Mouse (Mus musculus) stomach, embryonic 15.5 days (tissue): ENCODE data around the gene Klhl26. TPM values are rescaled to one million over a fixed set of nuclear protein-coding genes. Genes with fewer than 3 reads are reported as not detected.
A peak's percentile ranks its signal among the peaks of the same experiment; 100 is the strongest.

Source experiments
- ATAC-seq: fragments of 200-750 bp; cut with Nextera tagmentation; 2 replicates; pipeline ENCODE4 v1.8.0; 2017; ENCODE audit warnings: low read depth, moderate number of reproducible peaks, moderate TSS enrichment; ENCODE audit not compliant: insufficient read depth, low FRiP score
- H3K27ac ChIP-seq: fragments of 300-500 bp; sonication (generic); 2 replicates; pipeline ENCODE4 v1.5.1; 2015; ENCODE audit warnings: mild to moderate bottlenecking, inconsistent platforms
- H3K27me3 ChIP-seq: fragments of 300-500 bp; sonication (generic); replicated peaks from 2 replicates; pipeline ENCODE4 v1.6.1; 2015; ENCODE audit warnings: inconsistent platforms
- H3K36me3 ChIP-seq: fragments of 300-500 bp; sonication (generic); 2 replicates; pipeline ENCODE4 v1.6.1; 2015; ENCODE audit warnings: inconsistent platforms
- H3K4me1 ChIP-seq: fragments of 300-500 bp; sonication (generic); 2 replicates; pipeline ENCODE4 v1.6.1; 2015; ENCODE audit warnings: inconsistent platforms
- H3K4me2 ChIP-seq: fragments of 300-500 bp; sonication (generic); 2 replicates; pipeline ENCODE4 v1.6.1; 2015; ENCODE audit warnings: mild to moderate bottlenecking, inconsistent platforms
- H3K4me3 ChIP-seq: fragments of 300-500 bp; sonication (generic); replicated peaks from 2 replicates; pipeline ENCODE4 v1.5.1; 2015; ENCODE audit warnings: inconsistent platforms
- H3K9ac ChIP-seq: fragments of 300-500 bp; sonication (generic); 2 replicates; pipeline ENCODE4 v1.6.1; 2015; ENCODE audit warnings: inconsistent platforms
- H3K9me3 ChIP-seq: fragments of 300-500 bp; sonication (generic); 2 replicates; pipeline ENCODE4 v1.6.1; 2016; ENCODE audit warnings: inconsistent platforms
- WGBS: fragments of 180-500 bp; shearing (Covaris S2); methylation state at CpG from one replicate; pipeline ENCODE4 v1.1.7; 2015; 5-methylcytosine and 5-hydroxymethylcytosine counted together
- polyA plus RNA-seq: library from polyadenylated mRNA; unstranded; fragments of >200 nt; fragmentation: Nextera tagmentation; extraction: Ambion mirVana; gene quantifications from 2 replicates; pipeline ENCODE4 v1.2.1, GENCODE M21; 2015

The Klhl26 gene
- polyA plus RNA-seq, 1 experiment from 2014 or later = 20.5 TPM

DNA sequence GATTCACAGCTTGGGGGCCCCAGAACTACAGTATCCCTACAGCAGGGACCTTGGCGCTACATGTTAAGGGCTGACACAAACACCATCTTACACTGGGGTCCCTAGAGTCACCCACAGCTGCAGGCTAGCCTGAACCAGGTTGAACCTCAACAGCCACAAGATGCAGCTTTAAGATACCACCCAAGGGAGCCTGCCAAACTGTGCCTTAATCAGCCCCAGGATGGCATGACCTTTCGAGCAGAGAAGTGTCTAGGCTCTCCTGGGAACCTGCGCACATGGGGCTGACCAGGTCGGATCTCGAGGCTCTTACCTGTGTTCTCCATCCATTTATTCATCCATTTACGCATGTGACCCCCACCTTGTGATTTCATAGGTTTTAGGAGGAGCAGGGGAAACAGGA, 18.9 kb downstream of the Klhl26 start:
- WGBS = 85% methylated on average over 6 of the region's 6 CpGs

DNA sequence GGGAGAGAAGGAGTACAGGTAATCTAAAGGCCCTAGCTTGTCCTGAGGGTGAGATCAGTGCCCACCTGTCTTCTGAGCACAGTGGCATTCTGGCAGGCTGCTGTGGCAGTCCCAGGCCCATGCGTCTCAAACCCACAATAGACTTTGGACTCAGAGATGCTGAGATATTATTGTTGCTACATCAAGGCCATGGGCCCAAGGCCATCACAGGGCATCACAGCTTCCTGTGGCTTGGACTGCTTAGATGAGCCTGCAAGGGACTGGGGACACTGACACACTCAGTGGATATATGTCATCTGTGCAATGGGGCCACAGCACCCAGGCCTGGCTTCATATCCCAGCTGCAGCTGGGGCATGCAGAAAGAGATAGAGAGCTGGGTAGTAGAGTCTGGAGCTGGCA, 19.8 kb downstream of the Klhl26 start:
- Histone ChIP-seq H3K27me3 (no peaks in the 10 kb centered on the region), H3K4me2 (no peak overlapping the region), H3K4me3 (no peak overlapping the region), H3K9ac (no peak overlapping the region), H3K36me3 (peaks cover 5% of the 10 kb centered on the region), H3K9me3 (no peaks in the 10 kb centered on the region), H3K4me1 (no peaks in the 10 kb centered on the region), H3K27ac (no peak overlapping the region)
- ATAC-seq = no peak
- WGBS = 65% methylated on average over 1 of the region's 1 CpGs

More for the DNA sequence above, 18.9 kb downstream of the Klhl26 start:
- Histone ChIP-seq H3K4me3 (no peak overlapping the region), H3K9me3 (no peaks in the 10 kb centered on the region), H3K27me3 (no peaks in the 10 kb centered on the region), H3K4me1 (no peaks in the 10 kb centered on the region), H3K36me3 (no peaks in the 10 kb centered on the region), H3K27ac (no peak overlapping the region), H3K4me2 (no peak overlapping the region), H3K9ac (no peak overlapping the region)
- ATAC-seq = no peak

DNA sequence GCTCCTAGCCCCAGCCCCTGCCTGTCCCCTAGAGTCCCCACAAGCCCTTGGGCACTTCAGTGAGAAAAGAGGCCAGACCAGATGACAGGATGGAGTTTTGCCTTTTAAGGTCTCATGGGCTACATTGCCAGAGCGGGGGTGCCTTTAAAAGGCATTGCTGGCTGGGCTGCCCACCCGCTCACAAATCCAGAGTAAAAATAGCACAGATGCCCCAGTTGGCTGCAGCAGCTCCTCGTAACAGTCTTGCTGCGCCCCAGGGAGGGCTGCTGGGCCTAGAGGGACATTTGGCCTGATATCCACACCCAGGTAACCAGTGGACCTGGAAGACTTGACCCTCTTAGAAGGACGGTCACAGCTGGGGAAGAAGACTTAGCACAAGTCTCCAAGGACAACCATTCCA, 22.9 kb downstream of the Klhl26 start:
- Histone ChIP-seq H3K36me3 (peaks cover 19% of the 10 kb centered on the region), H3K4me1 (0 out of 2 replicates have a peak, but pooled peaks cover under 1% of the 10 kb centered on the region), H3K9ac (no peak overlapping the region), H3K4me2 (no peak overlapping the region), H3K9me3 (no peaks in the 10 kb centered on the region), H3K27ac (peak overlapping the region; percentile 55), H3K27me3 (no peaks in the 10 kb centered on the region), H3K4me3 (no peak overlapping the region)
- WGBS = 82% methylated on average over 5 of the region's 5 CpGs
- ATAC-seq = no peak

DNA sequence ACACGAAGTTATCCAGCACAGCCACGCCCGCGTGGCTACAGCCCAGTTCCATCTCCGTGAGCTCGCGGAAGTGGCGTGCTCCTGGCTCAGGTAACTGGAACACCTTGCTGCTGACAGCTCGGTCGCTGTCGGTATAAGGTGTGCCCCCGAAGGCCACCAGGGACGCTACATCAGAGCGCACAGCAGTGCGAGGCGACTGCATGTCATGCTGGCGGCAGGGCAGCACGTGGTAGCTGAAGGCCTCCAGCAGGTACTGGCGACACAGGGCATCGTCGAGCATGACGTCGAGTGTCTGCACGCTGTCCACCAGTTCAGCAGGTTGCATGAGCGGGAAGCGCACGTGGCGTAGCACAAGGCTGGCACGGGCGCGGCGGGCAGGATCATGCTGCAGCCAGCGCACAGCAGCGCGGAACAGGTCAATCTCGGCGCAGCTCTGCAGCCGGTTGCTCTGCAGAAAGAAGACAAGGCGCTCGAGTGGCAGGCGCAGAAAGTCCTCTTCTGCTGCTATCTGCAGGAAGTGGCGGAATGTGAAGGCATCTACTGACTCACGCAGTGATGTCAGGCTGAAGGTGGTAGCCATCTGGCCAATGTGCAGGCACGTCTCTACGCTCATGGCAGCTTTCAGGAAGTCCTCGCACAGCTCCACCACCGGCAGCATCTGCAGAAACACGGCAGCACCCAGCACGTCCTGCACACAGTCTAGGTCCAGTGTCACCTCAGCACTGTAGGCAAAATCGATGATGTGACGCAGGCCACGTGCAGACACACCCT, 24.4 kb downstream of the Klhl26 start:
- WGBS = 68% methylated on average over 52 of the region's 52 CpGs
- H3K9me3 ChIP-seq = no peaks in the 10 kb centered on the region
- H3K9ac ChIP-seq = no peak overlapping the region
- H3K27me3 ChIP-seq = no peaks in the 10 kb centered on the region
- H3K27ac ChIP-seq = no peak overlapping the region
- peak; percentile 16; the same call in 1 of the 2 replicates for ATAC-seq
- no peak overlapping the region for H3K4me3 ChIP-seq
- H3K4me1 ChIP-seq = 0 out of 2 replicates have a peak, but pooled peaks cover 4% of the 10 kb centered on the region
- H3K4me2 ChIP-seq = no peak overlapping the region
- peaks cover 19% of the 10 kb centered on the region for H3K36me3 ChIP-seq

DNA sequence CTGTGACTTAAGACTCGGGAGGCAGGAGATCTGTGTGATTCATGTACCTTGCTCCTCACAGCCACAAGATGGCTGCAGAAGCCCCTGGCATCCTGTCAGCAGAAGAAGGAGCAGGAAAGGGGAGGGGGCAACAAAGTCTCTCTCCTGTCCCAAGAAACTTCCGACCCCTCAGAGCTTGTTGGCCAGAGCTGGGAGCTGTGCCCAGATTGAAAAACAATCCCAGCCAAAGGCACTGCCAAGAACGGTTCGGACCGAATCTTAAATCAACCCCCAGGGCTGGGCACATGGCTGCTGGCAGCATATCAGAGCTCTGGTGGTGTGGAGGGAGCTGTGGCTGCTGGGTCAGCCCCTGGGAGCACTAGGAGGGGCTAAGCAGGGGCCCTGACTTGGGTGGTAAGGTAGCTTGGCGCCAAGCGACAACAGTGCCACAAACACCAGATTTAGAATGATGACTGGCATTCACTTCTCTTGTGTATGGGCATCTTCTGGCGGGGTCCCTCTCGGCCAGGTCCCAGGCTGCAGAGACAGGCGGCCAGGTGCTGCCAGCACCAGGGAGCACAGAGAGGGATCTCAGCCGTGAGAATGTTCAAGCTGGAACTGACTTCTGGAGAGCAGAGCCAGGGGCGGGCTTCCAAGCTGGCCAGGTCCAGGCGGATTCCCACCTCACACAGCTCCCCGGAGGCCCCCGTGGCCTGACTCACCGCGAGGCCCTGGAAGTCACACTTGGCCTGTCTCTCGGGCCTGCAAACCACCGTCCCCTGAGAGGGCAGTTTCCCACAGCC, 28.9 kb downstream of the Klhl26 start:
- Histone ChIP-seq H3K4me1 (0 out of 2 replicates have a peak, but pooled peaks cover 4% of the 10 kb centered on the region), H3K9me3 (no peaks in the 10 kb centered on the region), H3K4me3 (no peak overlapping the region), H3K27ac (peak overlapping the region; percentile 54; the same call in 1 of the 2 replicates), H3K4me2 (no peak overlapping the region), H3K36me3 (peaks cover 19% of the 10 kb centered on the region), H3K27me3 (no peaks in the 10 kb centered on the region), H3K9ac (no peak overlapping the region)
- WGBS = 59% methylated on average over 19 of the region's 19 CpGs
- ATAC-seq = 0 out of 2 replicates have a peak, but pooled peaks have one; percentile 21

DNA sequence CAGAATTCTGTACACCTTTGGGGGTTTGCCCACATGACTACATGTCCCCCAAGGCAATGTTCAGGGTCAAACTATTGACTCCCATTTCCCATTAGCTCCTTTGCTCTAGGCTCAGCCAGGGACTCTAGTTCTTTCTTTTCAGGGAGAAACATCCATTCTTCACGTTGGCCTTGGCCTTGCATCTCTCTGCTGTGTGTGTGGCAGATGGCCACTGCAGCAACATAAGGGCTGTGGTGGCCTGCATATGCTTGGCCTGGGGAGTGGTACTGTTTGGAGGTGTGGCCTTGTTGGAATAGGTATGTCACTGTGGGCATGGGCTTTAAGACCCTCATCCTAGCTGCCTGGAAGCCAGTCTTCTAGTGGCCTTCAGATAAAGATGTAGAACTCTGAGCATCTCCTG, 30.8 kb downstream of the Klhl26 start:
- Histone ChIP-seq H3K36me3 (peaks cover 5% of the 10 kb centered on the region; the same call in 1 of the 2 replicates), H3K4me1 (0 out of 2 replicates have a peak, but pooled peaks cover 4% of the 10 kb centered on the region), H3K27me3 (no peaks in the 10 kb centered on the region), H3K4me3 (no peak overlapping the region), H3K4me2 (no peak overlapping the region), H3K9me3 (no peaks in the 10 kb centered on the region), H3K27ac (no peak overlapping the region), H3K9ac (no peak overlapping the region)
- WGBS = 71% methylated on average over 1 of the region's 1 CpGs
- no peak for ATAC-seq

DNA sequence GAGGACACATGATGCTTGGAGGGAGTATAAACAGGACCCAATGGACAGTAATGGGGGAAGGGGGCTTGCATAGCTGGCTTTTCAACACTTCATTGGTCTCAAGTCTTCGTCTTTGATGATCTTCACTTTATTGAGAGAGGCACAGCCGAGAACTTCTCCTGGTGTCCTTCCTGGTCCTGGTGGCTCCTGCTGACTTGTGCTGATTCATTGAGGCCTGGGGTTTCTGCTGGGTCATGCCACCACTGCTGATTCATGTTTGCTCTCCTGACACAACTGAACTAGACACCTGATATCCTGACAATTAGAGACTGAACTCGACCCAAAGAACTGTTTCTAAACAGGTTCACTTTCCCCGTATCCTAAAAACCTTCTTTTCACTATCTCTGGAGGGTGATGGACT, 33.4 kb downstream of the Klhl26 start:
- no peaks in the 10 kb centered on the region for H3K9me3 ChIP-seq
- H3K9ac ChIP-seq = no peak overlapping the region
- no peak for ATAC-seq
- 80% methylated on average over 4 of the region's 4 CpGs for WGBS
- H3K27me3 ChIP-seq = no peaks in the 10 kb centered on the region
- peaks cover 12% of the 10 kb centered on the region for H3K4me1 ChIP-seq
- no peak overlapping the region for H3K4me2 ChIP-seq
- H3K27ac ChIP-seq = no peak overlapping the region
- no peaks in the 10 kb centered on the region for H3K36me3 ChIP-seq
- H3K4me3 ChIP-seq = no peak overlapping the region

DNA sequence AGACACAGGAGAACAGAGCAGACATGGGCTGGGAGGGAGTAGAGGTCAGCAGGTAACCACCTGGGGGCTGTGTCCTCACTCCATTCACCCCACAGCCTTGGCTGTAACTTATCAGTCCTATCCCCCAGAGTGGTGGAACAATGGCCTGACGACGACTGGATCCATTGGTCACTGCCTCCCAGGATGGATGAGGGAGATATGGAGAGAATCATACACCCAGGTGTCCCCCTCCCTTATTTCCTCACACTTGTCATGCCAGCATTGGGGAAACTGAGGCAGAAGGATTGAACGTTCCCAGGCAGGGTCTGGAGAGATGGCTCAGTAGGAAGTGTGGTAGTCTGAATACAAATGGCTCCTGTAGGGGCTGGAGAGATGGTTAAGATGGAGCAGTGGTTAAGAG, 35.2 kb downstream of the Klhl26 start:
- Histone ChIP-seq H3K4me1 (peaks cover 17% of the 10 kb centered on the region), H3K27ac (no peak overlapping the region), H3K27me3 (no peaks in the 10 kb centered on the region), H3K9ac (no peak overlapping the region), H3K4me3 (no peak overlapping the region), H3K4me2 (no peak overlapping the region), H3K36me3 (no peaks in the 10 kb centered on the region), H3K9me3 (no peaks in the 10 kb centered on the region)
- no peak for ATAC-seq
- 58% methylated on average over 3 of the region's 3 CpGs for WGBS

- no peaks in the 10 kb centered on the region for H3K27me3 ChIP-seq
- H3K27ac ChIP-seq = no peak overlapping the region
- H3K4me2 ChIP-seq = peak overlapping the region; percentile 78
- H3K36me3 ChIP-seq = no peaks in the 10 kb centered on the region
- no peak for ATAC-seq
- WGBS = 51% methylated on average over 3 of the region's 3 CpGs
- H3K9ac ChIP-seq = no peak overlapping the region
- H3K4me3 ChIP-seq = peak overlapping the region; percentile 59; the same call in 1 of the 2 replicates
- H3K9me3 ChIP-seq = no peaks in the 10 kb centered on the region
- peaks cover 17% of the 10 kb centered on the region for H3K4me1 ChIP-seq
These were observed 36.5 kb downstream of the Klhl26 start for GRCm38 (mm10) chr8:70440246-70440645.

- Histone ChIP-seq H3K4me2 (peak overlapping the region; percentile 78), H3K4me3 (peak overlapping the region; percentile 59), H3K36me3 (no peaks in the 10 kb centered on the region), H3K27me3 (no peaks in the 10 kb centered on the region), H3K9me3 (no peaks in the 10 kb centered on the region), H3K4me1 (peaks cover 17% of the 10 kb centered on the region), H3K27ac (peak overlapping the region; percentile 49; the same call in 1 of the 2 replicates), H3K9ac (peak overlapping the region; percentile 13; the same call in 1 of the 2 replicates)
- ATAC-seq = no peak
- WGBS = 2% methylated on average over 6 of the region's 7 CpGs
These were observed 37.0 kb downstream of the Klhl26 start for GRCm38 (mm10) chr8:70439848-70440179.

DNA sequence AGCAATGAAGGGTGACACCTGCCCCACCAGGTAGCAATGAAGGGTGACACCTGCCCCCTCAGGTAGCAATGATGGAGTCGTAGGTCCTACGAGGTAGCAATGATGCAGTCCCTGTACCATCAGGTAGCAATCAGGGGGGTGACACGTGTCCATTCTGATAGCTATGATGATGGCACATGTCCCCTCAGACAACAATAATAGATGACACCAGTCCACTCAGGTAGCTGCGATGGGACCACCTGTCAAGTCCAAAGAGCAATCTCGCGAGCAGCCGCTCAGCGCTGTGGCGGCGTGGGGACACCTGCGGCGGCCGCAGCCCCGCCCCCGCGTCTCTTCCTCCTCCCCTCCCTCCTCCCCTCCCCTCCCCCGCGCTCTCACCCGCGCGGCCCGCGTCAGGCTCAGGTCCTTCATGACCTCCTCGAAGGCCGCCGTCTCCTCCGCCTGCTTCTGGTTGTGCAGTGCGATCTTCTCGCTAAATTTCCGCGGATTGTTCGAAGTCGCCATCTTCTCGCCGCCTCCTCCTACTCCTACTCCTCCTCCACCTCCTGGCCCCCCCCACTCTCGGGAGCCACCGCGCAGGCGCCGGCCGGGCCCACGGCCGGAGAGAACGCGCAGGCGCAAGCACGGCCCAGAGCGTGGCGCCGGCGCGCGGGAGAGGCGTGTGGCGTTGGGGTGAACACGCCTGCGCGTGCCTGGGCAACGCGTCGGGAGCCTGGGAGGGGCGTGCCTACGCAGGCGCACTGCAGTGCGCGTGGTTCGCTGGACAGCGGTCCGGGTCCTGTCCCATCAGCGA, 37.5 kb downstream of the Klhl26 start, which contains the start of gene Crtc1:
Crtc1 (minus strand) TSS at position 525 of the 793 bp plus-strand sequence.
- H3K9ac ChIP-seq = peak within 1 kb of the TSS; percentile 13; the same call in 1 of the 2 replicates
- H3K27ac ChIP-seq = peak within 1 kb of the TSS; percentile 67
- H3K27me3 ChIP-seq = no peaks in the 10 kb centered on the region
- no peaks in the 10 kb centered on the region for H3K9me3 ChIP-seq
- no peaks in the 10 kb centered on the region for H3K36me3 ChIP-seq
- peak; percentile 98 for ATAC-seq
- under 1% methylated on average over 70 of the region's 70 CpGs for WGBS
- peak within 1 kb of the TSS; percentile 59 for H3K4me3 ChIP-seq
- peak within 1 kb of the TSS; percentile 79 for H3K4me2 ChIP-seq
- H3K4me1 ChIP-seq = peaks cover 17% of the 10 kb centered on the region
